Mouse (Mus musculus) ES-E14 (cell line): Measurements from ENCODE around the gene Cyth2. TPM values are rescaled to one million over a fixed set of nuclear protein-coding genes. Genes with fewer than 3 reads are reported as not detected.

Source experiments
- DNase-seq: peaks from one replicate; pipeline ENCODE4 v3.0.0-alpha.2; 2013; ENCODE audit warnings: low read depth, low spot score
- H3K27ac ChIP-seq: 2 replicates; pipeline ENCODE4 v1.5.1; 2012; ENCODE audit warnings: low read depth, mild to moderate bottlenecking, low read length, moderate library complexity, mixed read lengths; ENCODE audit not compliant: poor library complexity, insufficient read depth, severe bottlenecking
- H3K36me3 ChIP-seq: 2 replicates; pipeline ENCODE4 v1.6.1; 2012; ENCODE audit warnings: mild to moderate bottlenecking, low read length, moderate library complexity, mixed read lengths; ENCODE audit not compliant: control insufficient read depth, poor library complexity, insufficient read depth, severe bottlenecking
- H3K4me1 ChIP-seq, 2 experiments: fragments of 150-350 bp in 1 of 2; sonication (generic) in 1 of 2; 2 replicates each; pipeline ENCODE4 v1.6.1; 2012; ENCODE audit warnings: low read length in 2 of 2, mild to moderate bottlenecking in 1 of 2, mixed read lengths in 1 of 2; ENCODE audit not compliant: control insufficient read depth in 2 of 2, insufficient read depth in 2 of 2, poor library complexity in 1 of 2
- H3K4me3 ChIP-seq, 2 experiments: fragments of 150-350 bp in 1 of 2; sonication (generic) in 1 of 2; 2 replicates each; pipeline ENCODE4 v1.5.1; 2012; ENCODE audit warnings: low read length in 2 of 2, low read depth in 1 of 2, mild to moderate bottlenecking in 1 of 2, mixed read lengths in 1 of 2; ENCODE audit not compliant: insufficient read depth in 1 of 2, poor library complexity in 1 of 2, severe bottlenecking in 1 of 2
- H3K9ac ChIP-seq: 2 replicates; pipeline ENCODE4 v1.6.1; 2012; ENCODE audit warnings: low read depth, mild to moderate bottlenecking, low read length, mixed read lengths; ENCODE audit not compliant: poor library complexity, insufficient read depth, severe bottlenecking
- H3K9me3 ChIP-seq: fragments of 150-350 bp; sonication (generic); 2 replicates; pipeline ENCODE4 v1.6.1; 2012; ENCODE audit warnings: low read depth, mild to moderate bottlenecking, low read length; ENCODE audit not compliant: control insufficient read depth, insufficient read depth
- CHD2 ChIP-seq: IDR thresholded peaks from 2 replicates; pipeline ENCODE4 v1.6.1; 2014; ENCODE audit warnings: mild to moderate bottlenecking, low read depth, low read length, inconsistent platforms
- HCFC1 ChIP-seq: IDR thresholded peaks from 2 replicates; pipeline ENCODE4 v1.6.1; 2012; ENCODE audit warnings: low read length, inconsistent platforms, borderline replicate concordance; ENCODE audit not compliant: insufficient read depth
- MAFK ChIP-seq: IDR thresholded peaks from 2 replicates; pipeline ENCODE4 v1.6.1; 2014; ENCODE audit warnings: mild to moderate bottlenecking, low read depth, low read length, inconsistent platforms; ENCODE audit not compliant: insufficient read depth
- ZC3H11A ChIP-seq: IDR thresholded peaks from 2 replicates; pipeline ENCODE4 v1.6.1; 2012; ENCODE audit warnings: low read depth, mild to moderate bottlenecking, inconsistent platforms, low read length, borderline replicate concordance
- ZNF384 ChIP-seq: IDR thresholded peaks from 2 replicates; pipeline ENCODE4 v1.6.1; 2012; ENCODE audit warnings: low read depth, low read length, inconsistent platforms
- in situ Hi-C, 2 experiments: fragments of 600-800 bp; cut with MboI; formaldehyde crosslinking; loops; one replicate each; pipeline ENCODE4 v1.15.1; 2025; ENCODE audit warnings: low sequenced_read_pairs in 2 of 2, inconsistent platforms in 1 of 2; ENCODE audit not compliant: unreplicated experiment in 2 of 2
- total RNA-seq: library from RNA; depleted of rRNA; stranded (reverse); fragments of 300-350 nt; gene quantifications from 2 replicates; pipeline ENCODE4 v1.2.3, GENCODE M21; 2012

Cyth2 gene
- total RNA-seq, 1 experiment = 113 TPM

- DNase-seq = no peak
- in situ Hi-C loops = no loop called here
- TF ChIP-seq ZC3H11A (no peak), CHD2 (no peak), MAFK (no peak), ZNF384 (no peak), HCFC1 (no peak)
- no peak overlapping the region for H3K27ac ChIP-seq
- peaks cover 23% of the 10 kb centered on the region for H3K36me3 ChIP-seq
- H3K4me3 ChIP-seq = no peak overlapping the region
- H3K9ac ChIP-seq = peak overlapping the region; percentile 13; the same call in 1 of the 2 replicates
- no peaks in the 10 kb centered on the region for H3K9me3 ChIP-seq
- peaks cover 2 to 10% of the 10 kb centered on the region in 2 experiments; a peak in 1 of 4 replicates for H3K4me1 ChIP-seq
These were observed 1.1 kb upstream of the Cyth2 start for GRCm38 (mm10) chr7:45815323-45815983.

- Histone ChIP-seq H3K9me3 (no peaks in the 10 kb centered on the region), H3K4me1 (peaks cover 2 to 10% of the 10 kb centered on the region in 2 experiments; a peak in 1 of 4 replicates), H3K9ac (peak overlapping the region; percentile 13; the same call in 1 of the 2 replicates), H3K36me3 (peaks cover 29% of the 10 kb centered on the region), H3K27ac (no peak overlapping the region), H3K4me3 (peak overlapping the region in 1 of 2 experiments; percentile 56; a peak in 2 of 4 replicates)
- TF ChIP-seq ZC3H11A = no peak
- no peak for TF ChIP-seq HCFC1
- TF ChIP-seq ZNF384 = no peak
- no peak for TF ChIP-seq CHD2
- TF ChIP-seq MAFK = no peak
- DNase-seq = no peak
- in situ Hi-C loops = no loop called here
These were observed 460 bp upstream of the Cyth2 start for GRCm38 (mm10) chr7:45814841-45815240.

GRCm38 (mm10) chr7:45812921-45813320, 1.5 kb downstream of the Cyth2 start:
- Histone ChIP-seq H3K4me1 (peaks cover 2 to 19% of the 10 kb centered on the region in 2 experiments; a peak in 1 of 4 replicates), H3K4me3 (peak overlapping the region; percentile 84 to 96), H3K27ac (no peak overlapping the region; the same call in 1 of the 2 replicates), H3K9me3 (no peaks in the 10 kb centered on the region), H3K9ac (peak overlapping the region; percentile 99), H3K36me3 (peaks cover 45% of the 10 kb centered on the region)
- DNase-seq = no peak
- no peak for TF ChIP-seq ZNF384
- TF ChIP-seq HCFC1 = no peak
- no peak for TF ChIP-seq MAFK
- TF ChIP-seq ZC3H11A = no peak
- no peak for TF ChIP-seq CHD2
- in situ Hi-C loops = no loop called here

DNA sequence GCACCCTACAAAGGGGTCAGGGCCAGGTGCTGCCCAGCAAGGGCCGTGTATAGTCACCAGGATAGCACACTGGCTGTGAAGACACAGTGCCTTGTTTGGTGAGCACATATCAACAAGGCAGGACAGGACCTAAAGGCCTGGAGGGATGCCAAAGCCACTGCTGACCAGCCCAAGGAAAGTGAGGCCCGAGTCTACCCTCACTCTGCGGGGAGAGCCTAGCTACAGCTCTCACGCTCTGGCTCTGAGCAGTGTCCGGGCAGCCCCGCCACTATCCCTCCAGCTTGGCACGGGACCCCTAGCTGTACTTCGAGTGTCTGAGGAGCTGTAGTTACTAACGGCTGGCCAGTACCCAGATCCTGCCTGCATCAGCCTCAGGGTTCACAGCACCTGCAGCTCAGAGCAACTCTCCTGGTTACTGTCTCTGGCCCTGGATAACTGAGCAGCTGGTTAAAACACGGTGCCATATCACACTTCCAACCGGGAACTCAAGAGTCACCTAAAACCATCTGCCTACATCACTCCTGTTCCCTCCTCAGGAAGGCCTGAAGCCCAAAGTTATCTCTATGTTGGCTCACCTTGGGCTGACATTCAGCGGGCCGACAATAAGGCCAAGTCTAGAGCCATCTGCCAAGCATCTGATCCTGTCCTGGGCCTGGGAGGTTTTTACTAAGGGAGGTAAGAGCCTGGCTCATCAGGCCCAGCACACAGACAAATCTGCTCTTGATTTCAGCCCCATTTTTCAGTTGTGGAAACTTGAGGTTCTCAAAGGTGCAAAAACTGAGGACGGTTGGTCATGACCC, 4.9 kb downstream of the Cyth2 start:
- no peak overlapping the region for H3K4me3 ChIP-seq
- in situ Hi-C loops = loop anchor here in 1 of 2 experiments (10.0 kb wide), 1 partner anchor 75 kb away; no protein-coding TSS in a partner anchor
- H3K9me3 ChIP-seq = no peaks in the 10 kb centered on the region
- H3K36me3 ChIP-seq = peaks cover 57% of the 10 kb centered on the region
- H3K27ac ChIP-seq = no peak overlapping the region
- TF ChIP-seq HCFC1 = no peak
- TF ChIP-seq CHD2 = no peak
- no peak for TF ChIP-seq MAFK
- no peak for TF ChIP-seq ZC3H11A
- no peak for TF ChIP-seq ZNF384
- H3K9ac ChIP-seq = no peak overlapping the region
- no peak for DNase-seq
- H3K4me1 ChIP-seq = peaks cover 2 to 22% of the 10 kb centered on the region in 2 experiments; a peak in 1 of 4 replicates
